Mouse (Mus musculus) ovary, postnatal 36 days (tissue): ENCODE measurements around the gene 2310022B05Rik.

Experiments used
- DNase-seq: peaks from one replicate; pipeline ENCODE4 v3.0.0; 2022; ENCODE audit warnings: low spot score, mixed read lengths

Gene 2310022B05Rik

DNA sequence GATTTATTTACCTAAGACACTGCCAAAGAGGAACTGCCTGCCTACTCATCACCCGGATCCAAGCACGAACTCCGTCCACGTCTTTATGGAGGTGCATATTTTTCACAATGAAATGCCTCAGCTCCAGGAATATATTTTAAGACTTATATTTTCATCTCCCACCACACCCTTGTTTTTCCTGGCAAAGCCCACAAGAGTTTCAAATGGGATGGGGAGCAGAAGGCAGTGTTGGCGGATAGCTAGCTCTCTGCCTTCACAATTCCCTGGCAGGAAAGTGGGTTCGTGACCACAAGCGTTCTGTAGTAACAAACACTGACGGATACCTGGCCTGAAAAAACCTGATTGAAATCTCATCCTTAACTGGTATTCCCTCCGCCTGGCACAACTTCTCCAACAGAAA lies 1.4 kb downstream of the 2310022B05Rik start:
- DNase-seq: no peak

DNA sequence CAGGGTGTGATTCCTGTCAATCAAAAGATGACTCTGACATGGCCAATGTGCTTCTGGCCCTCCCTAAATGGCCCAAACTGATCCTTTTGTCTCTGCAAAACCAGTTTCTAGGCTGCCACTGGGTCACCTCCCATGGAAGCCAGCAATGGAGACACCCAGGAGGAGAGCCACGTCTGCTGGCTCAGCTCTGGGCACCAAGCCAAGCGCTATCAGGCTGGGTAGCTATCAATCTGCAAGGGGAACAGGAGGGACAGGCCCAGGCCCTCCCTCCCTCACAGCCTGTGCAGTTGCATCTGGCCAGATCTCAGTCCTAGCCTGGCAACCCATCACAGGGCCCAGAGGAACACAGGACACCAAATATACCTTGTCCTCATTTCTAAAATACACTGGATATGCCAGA lies 4.8 kb downstream of the 2310022B05Rik start:
- peak; percentile 77 for DNase-seq

DNA sequence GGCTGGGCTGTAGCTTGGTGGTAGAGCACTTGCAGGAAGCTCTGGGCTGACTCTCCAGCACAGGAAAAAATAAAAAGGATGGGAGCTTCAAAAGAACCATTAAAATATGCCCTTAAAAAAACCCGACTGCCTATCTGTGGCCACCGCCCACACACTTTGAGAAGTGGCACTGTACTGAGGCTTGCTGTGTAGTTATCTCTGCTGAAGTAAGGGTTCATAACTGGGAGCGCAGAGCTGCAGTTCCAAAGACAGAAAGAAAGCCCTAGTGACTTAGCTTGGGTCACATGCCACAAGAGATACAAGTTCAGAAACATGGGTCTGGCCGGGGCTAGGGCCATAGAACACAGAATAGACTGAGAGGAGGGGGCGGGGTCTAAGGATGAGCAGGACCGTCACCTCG lies 5.2 kb downstream of the 2310022B05Rik start:
- DNase-seq: no peak

DNA sequence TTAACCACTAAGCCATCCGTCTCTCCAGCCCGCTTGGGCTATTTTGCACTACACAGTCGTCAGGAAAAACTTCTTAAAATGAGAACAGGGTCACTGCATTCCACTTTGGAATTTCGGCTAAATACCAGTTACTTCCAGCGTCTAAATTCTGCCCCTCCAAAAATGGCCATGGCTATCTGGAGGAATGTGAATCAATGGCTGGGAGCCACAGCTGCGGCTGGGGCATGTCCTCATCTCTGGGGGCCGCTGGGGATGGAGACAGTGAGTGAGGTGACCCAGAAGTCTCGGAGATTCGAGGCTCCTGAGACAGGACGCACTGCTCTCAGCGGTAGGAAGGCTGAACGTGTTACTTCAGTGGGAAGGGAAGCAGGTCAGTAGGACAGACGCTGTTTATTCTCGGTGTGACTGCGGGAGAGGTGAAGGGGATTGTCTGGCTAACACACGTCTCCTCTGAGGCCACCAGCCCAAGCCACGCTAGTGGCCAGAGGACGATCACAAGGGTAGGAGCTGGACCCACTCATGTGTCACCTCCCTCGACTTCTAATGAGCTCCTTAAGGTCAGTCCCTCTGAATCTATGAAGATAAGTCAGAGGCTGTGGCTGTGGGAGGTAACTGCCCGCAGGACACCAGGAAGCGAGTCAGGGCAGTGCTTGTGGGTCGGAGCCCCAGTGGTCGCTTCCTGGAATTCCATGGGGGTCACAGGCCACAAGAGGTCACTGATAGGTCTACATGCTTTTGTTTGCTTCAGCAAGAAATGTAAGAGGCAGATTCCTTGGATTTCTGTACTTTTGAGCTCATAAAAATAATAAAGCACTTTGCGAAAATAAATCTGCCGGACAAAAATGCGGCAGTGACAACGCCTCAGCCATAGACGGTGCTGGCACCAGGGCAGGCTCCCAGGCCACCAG lies 9.3 kb downstream of the 2310022B05Rik start:
- no peak for DNase-seq

DNA sequence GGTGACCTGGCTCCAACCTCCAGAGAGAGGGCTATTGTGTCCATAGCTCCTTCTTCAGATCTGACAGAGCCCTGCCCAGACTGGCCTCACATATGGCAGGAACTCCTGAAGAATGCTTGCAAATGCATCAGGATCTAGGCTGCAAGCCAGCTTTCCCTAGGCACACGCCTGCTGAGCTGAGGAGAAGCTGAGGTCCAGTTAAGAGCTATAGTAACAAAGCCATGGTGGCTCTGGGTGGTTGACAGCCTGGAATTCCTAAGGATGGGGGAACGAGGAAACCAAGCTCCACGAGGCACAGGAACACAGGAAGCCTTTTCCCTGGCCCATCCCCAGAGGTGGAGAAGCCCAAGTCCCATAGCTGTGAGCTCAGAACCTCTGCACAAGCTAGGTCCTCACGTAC lies 10.6 kb downstream of the 2310022B05Rik start:
- no peak for DNase-seq

DNA sequence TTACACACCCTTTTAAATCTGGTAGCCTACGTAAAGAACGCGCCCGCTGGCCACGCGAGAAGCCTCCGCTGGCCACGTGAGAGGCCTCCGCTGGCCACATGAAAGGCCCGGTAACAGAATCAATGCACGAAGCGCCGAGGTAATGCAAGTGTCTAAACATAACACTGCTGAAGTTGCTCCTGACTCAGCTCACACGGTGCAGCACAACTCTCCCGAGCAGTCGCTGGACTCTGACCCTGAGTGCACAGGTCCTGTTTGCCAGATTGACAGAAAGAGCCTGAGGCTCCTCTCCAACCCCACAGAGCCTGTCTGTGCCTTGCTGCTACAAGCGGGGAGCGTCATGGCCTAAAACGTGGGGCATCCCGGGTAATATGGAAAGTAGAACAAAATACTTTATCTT lies 11.4 kb downstream of the 2310022B05Rik start:
- DNase-seq: no peak

DNA sequence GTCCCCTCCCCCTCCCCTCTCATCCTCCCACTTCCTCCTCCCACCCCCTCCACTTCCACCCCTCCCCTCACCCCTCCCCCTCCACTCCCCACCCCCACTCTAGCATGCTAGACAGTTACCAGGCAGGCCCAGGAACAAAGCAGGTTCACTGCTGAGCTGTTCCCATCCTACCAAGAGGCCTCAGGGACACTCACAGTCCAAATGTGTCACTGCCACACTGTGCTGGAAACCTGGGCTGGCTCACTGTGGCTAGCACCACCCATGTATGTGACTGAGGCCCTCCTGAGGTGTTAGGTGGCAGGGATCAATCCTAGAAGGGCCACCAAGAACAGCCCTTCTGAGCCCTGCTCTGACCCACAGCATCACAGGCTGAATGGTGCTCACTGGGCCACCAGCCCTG lies 14.9 kb downstream of the 2310022B05Rik start:
- no peak for DNase-seq

DNA sequence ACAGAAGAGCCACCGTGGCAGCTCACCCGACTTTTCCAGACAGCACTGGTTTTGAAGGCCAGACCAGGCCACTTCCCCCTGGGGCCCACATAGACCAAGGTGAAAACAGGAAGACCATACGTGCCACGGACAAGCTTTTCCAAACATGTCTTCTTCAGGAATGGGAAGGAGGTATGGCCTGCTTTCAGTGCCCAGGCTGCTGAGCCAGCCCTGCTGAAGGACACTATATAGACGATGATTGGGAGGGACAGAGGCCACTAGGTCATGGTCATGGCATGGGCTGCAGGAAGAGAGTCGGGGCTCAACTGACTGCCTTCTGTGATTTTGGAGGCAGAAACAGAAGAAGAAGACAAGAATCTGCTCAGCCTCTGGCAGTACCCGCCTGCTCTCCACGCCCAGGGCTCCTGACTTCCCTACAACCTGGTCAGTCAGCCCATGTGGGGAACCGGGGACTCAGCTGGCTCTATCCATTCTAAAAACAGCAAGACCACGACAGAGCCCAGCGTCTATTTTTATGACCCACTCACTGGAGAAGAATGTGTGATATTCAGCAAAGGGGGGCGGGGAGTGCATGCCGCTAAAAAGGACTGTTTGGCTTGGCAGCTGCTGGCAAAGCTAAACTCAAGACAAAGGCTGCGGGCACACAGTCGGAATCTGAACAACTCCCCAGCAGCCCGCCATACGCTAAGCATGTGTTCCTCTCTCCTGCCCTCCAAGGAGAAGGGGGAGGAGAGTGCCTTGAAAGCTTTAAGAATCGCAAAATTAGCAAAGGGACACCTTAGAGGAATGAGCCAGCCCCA lies 19.4 kb downstream of the 2310022B05Rik start:
- peak; percentile 37 for DNase-seq

DNA sequence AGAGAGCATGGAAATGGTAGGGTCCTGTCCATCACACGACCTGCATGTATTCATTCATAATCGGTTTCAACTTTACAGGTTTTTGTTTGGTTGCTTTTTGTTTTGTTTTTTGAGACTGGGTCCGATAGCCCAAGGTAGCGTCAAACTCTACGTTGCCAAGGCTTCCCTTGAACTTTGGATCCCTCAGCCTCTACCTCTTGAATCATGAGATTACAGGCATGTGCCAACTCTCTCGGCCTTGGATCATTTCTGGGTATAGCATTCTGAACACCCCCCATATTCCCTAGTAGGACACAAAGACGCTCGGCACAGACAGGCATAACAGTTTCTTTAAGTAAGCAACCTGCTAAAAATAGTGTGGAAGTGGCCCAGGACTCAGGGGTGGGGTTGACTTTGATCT lies 21.6 kb downstream of the 2310022B05Rik start:
- DNase-seq: no peak

DNA sequence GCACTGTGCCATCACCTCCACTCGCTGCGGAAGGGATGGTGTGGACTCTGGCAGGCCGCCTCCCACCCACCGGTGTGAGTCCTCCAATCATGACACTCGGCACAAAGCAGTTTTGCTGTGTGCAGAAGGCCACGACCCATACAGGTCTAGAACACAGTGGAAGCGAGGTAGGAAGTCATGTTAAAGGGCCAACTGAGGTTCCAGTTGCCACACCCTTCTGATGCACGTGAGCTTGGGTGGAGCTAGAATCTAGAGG lies 28.0 kb downstream of the 2310022B05Rik start:
- DNase-seq: no peak

DNA sequence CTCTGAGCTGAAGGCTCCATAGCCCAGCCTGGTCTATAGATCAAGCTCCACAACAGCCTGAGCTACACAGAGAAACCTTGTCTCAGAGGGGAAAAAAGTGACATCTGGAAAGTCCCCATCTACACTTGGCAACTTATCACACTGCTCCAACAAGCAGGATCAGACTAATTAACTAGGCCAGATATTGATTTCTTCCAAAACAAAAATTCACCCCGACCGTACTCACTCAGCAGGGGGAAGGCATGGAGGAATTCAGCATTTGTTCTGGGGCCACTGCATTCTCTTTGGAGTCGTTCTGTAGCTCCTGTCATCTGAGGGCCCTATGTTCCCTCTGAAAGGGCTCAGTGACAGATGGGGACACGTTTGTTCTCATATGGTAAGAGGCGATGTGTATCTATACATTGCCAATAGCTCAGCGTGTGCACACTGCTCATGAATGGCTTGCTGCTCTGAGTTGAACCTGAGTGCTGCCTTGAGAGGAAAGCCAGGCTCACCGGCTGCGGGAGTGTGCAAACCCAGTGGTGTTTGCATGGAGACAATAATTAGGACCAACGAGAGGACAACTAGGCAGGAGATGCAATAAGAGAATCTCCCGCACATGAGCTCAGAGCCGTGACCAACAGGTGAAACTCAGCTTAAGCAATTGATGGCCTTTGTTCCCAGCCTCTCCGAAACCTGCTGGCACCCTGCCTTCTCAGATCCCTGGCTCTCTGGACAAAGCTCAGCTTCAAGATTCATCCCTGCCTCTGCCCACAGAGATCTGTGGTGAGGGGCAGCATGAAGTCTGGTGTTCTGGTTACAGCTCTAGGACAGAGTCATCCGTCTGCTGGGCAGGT lies 28.5 kb downstream of the 2310022B05Rik start:
- DNase-seq: no peak

DNA sequence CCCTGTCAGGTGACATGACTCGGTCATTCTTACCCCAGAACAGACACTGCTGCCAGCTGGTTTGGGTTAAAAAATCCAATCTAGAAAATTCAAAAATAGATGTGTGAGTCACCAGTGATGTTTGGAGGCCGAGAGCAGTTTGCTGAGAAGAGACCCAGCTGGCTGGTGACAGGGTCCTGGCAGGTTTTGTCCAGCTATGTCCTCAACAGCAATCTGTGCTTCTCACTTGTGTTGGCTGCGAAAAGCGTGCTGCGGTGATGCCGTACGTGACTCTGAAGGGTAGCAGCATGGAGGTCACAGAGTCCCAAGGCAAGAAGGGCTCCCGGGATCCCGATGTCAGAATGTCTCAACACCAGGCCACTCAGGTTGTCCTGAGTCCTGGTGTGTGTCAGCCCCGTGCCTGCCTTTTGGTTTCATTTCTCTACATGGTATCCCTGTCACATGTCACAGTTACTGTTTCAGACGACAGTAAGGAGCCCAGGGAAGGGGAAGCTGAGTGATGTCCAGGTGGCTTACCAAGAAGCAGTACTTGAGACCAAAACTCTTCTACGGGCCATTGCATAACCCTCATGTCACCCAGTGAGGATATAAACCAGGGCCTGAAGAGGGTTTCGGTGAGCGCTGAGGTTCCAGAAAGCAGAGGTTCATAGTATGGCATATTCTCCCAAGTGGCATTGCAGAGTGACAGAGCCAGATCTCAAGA lies 30.0 kb downstream of the 2310022B05Rik start:
- DNase-seq: peak; percentile 50

DNA sequence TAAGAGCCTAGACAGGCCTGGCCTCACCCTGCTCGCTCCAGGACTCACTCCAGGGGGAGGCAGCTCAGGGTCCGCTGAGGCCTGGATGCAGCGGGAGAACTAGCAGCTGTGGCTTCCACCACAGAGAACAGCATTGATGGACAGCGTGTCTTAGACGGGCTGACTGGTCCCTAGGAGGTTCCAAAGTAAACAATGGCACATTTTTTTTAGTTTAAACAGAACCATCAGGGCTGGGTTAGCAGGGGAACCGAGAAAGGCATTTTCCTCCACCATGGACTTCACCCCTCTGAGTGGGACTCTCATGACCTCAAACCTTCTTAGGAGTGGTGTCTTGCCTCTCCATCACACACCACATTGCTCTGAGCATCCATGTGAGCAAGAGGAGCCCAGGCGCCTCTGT lies 31.2 kb downstream of the 2310022B05Rik start:
- DNase-seq: no peak

DNA sequence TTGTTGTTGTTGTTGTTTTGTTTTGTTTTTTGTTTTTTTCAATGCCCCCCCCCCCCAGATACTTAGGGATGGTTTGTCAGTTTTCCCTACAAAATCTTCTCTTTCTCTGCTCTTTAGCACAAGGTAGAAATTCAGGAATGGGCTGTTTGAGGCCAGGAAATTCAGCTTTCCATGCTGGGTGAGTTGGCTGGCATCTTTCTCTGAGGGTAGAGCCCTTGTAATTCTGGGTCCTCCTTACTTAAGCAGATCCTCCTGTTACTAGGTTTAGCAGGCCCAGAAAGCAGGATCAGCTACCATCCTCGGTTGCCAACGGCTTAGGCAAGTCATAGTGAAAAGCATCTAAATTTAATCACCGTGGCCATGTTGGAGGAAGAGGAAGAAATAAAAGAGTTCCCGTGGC lies 32.3 kb downstream of the 2310022B05Rik start:
- no peak for DNase-seq

DNA sequence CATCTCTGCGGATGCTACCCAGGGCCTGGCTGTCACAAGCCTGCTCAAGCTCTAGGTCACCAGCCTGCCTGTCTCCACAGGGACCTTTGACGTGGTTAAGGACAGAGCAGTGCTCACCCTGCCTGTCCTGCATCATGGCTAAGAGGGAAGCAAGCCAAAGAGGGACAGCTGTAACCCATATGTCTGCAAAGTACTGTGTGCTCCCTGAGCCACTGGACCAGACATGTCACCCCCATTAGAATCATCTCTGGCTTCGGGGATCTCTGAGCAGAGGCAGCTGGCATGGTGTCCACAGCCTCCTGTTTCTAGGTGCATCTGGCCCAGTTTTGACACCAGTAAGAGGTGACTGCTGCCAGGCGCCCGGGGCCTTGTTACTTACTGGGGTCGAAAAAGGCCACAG lies 32.7 kb downstream of the 2310022B05Rik start:
- no peak for DNase-seq

DNA sequence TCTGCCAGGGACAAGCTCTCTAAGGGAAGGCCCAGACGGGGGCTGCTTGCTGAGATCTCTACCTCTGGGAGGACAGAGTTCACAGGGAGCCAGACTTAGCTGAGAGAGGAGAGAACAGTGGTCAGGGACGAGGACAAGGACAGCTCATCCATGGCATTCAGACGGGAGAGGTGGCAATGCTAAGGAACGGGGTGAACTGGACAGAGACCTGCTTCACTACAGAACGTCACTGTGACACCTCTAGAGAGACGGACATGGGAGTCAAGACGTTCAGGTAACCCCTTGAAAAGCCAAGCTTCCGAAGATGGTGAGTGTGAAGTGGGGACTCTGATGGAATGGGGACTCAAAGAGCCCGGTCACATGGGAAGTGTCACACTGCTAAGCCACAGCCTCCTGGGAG lies 36.9 kb downstream of the 2310022B05Rik start:
- DNase-seq: no peak

DNA sequence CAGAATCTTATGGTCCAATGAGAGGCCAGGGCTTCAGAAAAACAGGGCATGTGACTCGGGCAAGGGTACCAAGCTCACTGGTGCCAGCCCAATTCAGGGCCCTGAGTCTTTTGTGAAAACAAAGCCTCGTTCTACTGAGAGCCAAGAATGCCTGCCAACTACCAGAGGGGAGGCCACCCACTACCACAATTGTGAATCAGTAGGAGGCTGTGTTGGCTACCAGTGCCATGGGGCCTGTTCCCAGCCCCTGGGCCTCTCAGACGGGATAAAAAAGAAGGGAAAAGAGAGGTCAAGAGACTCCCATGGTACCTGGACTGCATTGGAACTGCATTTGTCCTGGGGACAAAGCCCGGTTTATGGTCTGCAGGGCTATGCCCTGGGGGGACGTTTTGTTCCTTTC lies 41.9 kb downstream of the 2310022B05Rik start:
- no peak for DNase-seq

DNA sequence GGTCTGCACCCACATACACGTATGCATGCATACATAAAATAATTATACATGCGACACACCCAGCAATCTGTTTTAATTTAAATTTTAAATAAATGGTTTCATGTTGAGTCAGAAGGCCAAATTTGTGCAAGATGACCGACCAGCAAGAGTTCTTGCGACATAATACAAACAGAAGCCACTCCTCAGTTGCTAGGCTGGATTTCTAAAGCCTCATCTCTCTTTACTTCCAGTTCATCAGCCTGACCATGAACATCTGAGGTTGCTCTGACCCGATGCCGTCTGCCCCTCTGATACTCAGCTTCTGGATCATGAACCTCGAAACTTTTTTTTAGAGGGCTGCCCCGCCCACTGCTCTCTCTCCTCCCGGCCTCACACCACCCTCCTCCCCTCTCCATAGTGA lies 44.9 kb downstream of the 2310022B05Rik start:
- peak; percentile 28 for DNase-seq

DNA sequence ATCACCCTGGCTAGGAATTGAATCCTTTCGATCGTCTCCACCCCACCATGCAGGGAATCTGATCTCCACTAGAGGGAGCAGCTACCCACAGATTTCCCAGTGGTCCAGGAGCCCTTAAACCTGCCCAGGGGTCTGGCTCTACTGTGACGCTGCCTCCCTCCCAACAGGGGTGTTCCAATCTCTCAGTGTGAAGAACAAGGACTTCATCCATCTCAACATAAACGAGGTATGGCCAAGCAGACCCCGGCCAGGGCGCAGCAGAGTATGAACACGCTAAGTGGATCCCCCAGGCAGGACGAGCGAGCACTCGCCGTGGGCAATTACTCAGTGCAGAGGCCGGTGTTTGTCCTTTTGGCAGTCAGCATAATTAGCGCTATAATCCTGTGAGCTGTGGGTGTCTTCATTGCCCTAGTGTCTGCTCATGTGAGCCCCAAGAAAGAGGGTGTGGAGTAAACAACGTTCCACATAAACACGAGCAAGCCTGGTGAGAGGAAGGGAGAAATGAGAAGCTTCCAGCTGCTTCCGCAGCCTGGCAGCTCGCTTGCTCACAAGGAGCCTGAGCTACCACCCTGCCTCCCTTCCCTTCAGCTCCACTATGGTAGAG lies 45.8 kb downstream of the 2310022B05Rik start:
- peak; percentile 70 for DNase-seq

DNA sequence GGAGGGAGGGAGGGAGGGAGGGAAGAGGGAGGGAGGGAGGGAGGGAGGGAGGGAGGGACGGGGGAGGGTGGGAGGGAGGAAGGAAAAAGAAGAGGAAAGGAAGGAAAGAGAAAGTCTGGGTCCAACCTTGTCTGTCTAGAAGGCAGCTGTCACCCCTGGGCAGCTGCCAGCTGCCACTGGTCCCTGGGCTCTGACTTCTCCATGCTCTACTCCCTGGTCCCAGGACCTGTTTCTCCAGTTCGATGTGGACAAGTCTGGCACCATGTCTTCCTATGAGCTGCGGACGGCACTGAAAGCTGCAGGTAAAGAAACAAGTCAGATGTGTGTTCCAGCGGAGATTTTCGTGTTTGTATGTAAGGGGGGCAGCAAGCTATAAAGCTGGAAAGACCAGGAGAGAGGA lies 48.8 kb downstream of the 2310022B05Rik start:
- no peak for DNase-seq

DNA sequence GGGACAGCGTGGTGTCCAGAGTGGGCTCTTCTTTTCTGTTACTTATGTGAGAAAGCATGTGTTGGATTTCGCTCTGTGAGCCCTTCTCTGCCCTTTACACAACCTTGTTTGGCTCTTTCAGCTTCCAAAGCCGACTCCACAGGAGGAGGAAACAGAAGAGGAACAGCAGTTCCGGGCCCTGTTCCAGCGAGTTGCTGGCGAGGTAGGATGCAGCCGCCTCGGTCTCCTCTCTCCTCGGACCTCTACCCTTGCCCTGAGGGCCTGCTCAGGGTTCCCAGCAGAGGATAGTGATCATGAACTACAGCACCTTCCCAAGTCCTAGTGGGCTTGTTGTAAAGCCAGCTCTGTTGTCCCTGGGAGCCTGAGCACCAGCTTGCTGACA lies 54.2 kb downstream of the 2310022B05Rik start:
- DNase-seq: no peak
